Mouse (Mus musculus) hematopoietic stem cell, adult 5-6 weeks (primary cell): ENCODE results near the gene Insyn1. TPM values are rescaled to one million over a fixed set of nuclear protein-coding genes. Genes with fewer than 3 reads are reported as not detected.

ENCODE experiments used
- ATAC-seq, 2 experiments: fragments of 125-278 bp in 1 of 2; replicated peaks in 1 of 2; 2 replicates each; pipeline ENCODE4 v1.8.0; 2016 to 2017; ENCODE audit warnings: inconsistent platforms in 2 of 2, mild to moderate bottlenecking in 2 of 2, moderate number of reproducible peaks in 2 of 2, low read depth in 1 of 2, moderate TSS enrichment in 1 of 2; ENCODE audit not compliant: low FRiP score in 2 of 2, poor library complexity in 2 of 2, severe bottlenecking in 2 of 2, insufficient read depth in 1 of 2, low TSS enrichment in 1 of 2
- total RNA-seq: library from RNA; stranded (forward); fragments of 172-1452, 232-1000 nt; gene quantifications from 2 replicates; pipeline ENCODE4 v1.2.3, GENCODE M21; 2017

Insyn1 gene
- total RNA-seq: 0.38 TPM in 1 of 2 replicates, not detected in the other

DNA sequence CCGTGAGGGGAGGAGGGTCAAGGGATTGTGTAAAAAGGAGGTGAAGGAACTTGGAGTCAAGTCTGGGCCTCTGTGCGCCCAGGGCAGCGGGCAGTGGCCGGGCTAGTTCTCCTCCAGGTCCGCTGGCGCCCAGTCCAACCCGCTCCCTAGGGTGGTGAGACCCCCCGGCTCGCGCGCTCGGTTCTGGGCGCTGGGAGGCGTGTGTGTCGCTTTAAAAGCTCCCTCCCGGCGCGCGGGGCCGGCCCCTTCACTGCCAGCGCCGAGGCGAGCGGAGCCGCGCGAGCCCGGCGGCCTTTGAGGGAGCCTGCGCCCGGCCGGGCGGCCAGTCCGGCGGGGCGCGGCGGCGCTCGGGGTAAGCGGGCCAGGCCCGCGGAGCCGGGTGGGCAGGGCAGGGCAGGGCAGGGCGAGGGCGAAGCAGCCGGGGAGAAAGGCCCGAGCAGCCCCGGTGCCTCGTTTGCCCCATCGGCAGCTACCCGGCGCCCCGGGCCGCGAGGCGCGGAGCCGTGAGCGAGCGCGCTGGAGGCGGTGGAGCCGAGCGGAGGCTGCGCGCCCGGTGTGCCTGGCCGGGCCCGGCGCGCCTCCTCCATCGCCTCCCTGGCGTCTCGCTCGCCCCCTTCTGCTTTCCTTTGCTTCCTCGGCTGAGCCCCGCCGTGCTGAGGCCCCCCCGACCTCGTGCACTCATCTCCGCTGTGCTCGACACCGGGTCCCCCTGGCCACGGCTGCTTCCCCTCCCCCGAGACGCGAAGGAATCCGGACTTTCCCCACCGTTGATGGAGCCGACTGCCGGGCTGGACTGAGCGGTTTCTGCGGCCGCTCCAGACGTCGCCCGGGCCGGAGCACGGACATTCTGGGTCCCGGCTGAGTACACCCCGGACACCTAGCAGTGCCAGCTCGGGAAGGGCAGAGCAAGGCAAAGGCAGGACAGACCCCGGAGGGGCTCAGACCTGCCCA is at the start of gene Insyn1:
Gene Insyn1 (plus strand): TSS at position 753 of the 951 bp plus-strand sequence.
- ATAC-seq: 0 out of 4 replicates have a peak, but pooled peaks of 1 of the 2 experiments have one; percentile 23

DNA sequence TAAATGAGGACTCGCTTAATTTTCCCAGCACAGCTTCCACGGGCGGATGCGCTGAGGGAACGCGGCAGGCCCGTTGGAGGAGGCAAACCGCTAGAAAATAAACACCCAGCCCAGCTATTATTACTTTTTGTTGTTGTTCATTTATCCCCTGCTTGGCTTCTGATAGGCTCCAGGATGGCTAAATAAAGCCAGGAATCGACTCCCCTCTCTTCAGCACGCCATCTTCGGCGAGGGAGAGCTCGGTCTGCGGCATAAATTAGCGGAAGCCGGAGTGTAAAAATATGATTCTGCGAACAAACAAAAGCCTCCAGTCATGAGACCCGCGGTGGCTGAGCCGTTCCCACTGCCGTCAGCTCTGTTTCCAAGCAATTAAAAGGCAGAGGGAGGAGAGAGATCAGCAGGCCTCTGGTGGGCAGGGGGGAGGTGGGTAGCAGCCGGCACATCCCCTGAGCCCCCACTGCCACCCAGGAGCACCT is 49.4 kb upstream of the Insyn1 start:
- ATAC-seq: no peak

DNA sequence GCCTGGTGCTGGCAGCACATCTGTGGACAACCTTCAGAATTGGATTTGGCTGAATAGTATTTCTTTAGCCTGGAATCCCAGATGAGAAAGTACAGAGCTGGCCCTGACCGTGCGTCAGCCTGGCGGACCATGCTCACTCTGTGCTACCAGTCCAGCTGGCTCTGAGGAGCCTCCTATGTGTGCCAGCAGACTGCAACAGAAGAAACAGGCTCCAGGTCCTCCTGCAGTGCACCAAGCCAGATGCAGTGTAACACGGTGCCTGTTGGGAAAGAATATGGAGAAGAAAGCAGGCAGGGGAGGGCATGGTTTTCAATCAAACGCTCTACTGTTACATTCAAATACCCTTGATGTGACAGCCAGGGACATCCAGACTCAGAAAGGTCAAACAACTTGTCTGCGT is 48.3 kb upstream of the Insyn1 start:
- no peak for ATAC-seq

DNA sequence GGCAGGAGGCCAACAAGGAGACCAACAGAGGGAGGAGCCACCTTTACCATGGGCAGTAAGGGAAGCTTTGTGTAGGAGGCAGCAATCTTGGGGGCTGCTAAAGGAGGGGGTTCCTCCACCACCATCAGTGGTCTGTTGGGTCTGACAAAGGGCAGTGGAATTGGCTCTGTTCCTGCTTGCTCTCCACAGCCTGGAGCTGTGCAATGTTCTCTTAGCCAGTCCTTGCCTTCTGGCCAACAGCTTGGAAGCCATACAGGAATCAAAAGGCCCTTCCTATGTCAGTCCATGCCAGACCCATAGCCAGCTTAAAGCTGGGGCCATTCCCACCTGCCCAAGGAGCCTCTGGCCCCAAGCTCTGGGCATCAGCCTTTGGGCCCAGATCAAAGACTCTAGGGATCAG is 47.8 kb upstream of the Insyn1 start:
- no peak for ATAC-seq

DNA sequence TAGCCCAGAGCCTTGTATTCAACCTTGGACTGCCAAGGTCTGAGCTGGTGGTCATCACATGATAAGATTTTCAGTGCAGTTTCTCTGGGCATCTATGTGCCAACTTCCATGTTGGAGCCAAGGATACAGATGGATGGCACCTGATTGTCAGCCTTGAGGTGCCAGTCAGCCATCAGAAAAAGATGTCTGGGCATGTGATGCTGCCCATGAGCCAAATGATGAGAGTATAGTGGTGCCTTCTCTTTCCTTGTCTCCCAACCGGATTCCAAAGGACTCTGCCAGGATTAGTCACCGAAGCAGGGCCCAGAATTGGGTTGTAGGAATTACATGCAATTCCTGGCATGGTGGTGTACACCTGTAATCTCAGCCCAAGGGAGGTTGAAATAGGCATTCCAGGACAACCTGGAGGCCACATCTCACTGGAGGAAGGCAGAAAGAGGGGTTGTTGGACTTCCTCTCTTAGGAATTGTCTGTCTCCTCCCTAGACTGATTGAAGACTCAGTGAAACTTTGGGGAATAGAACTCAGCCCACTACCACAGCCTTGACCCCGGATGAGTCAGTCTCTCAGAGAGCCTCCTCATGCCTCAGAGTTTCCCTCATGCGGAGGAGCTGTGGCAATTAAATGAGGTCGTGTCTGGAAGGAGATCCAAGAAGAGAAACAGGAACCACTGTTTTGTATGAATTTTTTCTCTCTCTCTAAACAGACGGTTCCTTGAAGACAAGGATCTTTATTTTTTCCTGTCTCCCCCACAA is 46.9 kb upstream of the Insyn1 start:
- ATAC-seq: no peak

DNA sequence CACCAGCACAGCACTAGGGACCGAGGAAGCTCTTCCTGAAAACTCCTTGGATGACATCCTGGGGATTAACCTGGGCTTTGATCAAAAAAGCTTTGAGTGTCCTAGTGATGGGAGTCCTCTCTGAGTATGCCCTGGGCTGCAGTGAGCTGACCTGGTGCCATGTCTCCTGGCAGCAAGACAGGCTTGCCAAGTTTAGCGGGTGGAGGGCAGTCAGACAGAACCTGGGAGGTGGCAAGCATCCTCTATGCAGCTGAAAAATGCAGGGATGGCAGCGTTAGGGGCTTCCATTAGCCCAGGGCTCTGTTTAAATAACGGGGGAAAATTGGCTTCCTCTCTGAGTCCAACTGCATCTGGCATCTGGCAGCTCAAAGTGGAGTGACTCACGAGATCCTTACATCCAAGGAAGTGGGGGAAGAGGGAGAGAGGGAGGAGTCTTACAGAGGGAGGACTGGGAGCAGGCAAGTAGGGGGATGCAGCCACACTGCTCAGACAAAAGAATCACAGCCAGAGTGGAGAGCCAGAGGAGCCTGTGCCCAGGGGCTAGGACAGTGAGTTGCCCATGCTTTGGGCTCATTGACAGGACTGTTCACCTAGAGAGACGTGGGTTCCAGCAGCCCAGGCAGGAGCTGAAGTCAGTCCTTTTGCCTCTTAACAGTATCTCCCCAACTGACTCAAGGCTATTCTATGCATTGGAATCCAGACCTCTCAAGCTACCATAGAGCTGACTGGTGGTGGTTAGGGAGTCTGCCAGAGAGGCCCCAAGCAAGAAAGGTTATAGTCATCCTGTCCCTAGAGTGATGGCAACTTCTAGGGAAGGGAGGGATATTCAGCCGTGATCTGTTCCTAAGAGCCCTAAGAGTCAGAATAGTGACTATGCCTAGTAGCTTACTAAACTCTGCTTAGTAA is 46.0 kb upstream of the Insyn1 start:
- ATAC-seq: no peak

DNA sequence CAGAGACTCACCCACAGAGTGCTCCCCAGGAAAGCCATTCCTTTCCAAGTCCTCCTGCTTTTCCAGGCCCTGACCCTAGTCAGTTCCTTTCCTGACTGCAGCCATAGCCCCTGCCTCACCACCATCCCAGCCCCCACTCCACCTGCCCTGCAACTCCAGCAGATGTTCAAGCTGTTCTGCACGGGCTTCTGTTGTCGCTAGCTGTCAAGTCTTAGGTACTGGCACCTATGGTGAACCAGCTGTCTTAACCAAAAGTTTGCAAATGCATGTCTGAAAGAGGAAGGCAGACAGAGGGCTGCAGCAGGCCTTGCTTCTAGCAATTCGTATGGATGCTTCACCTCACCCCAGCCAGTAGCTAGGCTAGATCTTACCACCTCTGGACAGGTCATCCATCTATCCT is 45.3 kb upstream of the Insyn1 start:
- ATAC-seq: no peak

DNA sequence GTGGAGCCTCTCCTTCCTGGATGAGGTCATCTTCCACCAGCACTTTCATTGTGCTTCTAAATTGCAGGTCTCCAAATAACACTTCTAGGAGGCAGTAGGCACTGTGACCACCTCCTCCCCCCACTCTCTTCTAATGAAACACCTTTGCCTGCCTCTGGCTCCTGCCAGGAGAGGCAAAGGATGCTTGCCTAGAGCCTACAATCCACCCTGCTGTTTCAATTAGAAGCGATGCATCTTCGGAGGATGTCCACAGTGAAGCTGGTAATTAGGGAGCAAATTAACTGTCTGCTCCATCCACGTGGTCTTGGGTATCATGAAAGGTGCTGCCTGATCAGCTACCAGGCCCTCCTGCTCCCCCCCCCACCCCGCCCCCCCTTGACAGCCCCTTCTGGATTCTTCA is 41.6 kb upstream of the Insyn1 start:
- ATAC-seq: no peak

DNA sequence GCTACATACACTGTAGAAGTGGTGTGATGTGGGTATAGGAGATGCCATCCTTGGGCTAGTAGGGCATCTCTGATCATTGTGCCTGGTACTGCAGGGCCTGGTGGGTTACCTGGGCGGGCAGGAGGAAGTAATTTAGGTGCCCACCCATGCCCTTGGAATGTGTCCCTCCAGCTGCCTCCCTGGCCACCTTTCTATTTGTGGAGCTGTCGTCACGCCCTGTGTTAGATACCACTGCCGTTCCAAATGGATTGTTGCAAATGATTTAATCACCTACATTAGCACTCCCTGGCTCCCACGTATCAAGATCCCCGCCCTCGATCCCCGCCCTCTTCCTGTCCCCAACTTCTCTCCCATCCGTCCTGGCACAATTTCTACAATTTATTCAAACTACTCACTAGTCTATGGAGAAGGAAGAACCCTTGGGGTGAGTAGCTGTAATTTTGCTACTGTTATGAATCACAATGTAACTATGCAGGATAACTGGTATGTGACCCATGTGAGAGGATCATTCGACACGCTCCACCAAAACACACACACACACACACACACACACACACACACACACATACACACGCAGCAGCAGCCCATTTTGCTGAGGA is 40.3 kb upstream of the Insyn1 start:
- ATAC-seq: no peak

DNA sequence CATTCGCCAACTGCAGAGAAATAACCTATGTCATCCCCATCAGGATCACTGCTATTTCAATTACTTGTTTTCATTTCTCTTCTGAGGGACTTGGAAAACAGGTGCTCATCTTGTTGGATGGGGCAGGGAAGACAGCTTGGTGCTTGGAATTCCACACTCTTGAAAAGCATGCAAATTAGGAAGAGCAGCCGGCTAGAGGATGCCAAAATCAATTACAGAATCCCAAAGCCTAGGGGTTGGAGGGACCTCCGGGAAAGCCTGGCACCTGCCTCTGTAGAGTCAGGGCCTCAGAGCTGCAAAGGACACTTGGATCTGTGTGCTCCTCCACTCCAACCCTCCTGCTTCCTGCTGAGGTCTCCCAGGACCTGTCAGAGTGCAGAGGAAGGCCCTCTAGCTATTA is 38.9 kb upstream of the Insyn1 start:
- no peak for ATAC-seq

DNA sequence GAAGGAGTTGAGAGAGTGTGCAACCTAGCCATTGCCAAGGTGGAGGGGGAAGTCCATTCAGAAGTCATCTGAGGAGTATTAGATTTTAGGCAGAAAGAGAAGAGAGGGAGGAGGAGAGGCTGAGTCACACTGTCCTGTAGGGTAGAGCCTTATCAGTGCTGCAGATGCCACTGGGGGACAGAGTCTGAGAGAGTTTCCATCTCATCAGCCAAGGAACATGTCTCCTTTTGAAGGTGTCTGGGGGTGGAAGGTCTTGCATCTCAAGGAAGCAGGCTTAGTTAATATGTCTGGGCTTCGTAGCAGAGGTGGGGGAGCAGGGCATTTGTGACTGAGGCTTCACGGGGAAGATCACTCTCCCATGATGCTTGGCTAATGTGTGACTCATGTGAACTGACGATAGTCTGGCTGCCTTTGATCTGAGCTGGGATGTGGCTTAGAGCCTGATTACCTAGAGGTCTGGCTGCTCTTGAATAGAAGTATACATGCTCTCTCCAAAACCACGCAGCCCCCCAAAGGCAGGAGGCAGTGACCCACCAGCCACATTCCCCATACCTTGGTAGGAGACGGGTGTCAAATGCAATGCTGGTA is 34.5 kb upstream of the Insyn1 start:
- ATAC-seq: no peak

DNA sequence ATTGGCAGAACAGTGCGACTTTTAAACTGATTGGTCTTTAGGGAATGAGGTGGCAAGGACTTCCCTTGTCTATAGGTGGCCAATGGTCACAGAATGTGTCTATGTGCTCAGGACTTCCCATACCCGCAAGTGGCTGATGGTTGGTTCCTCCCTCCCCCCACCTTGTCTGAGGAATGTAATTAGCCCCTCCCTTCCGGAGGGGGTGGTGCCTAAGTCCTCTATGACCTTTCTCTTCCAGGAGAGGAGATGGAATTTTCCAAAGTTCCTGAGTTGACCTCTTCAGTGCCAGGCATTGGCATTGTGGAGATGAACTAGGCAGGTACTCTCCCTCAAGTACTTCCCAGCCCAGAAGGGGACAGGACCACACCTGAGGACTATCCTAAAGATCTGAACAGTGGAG is 33.5 kb upstream of the Insyn1 start:
- ATAC-seq: no peak

DNA sequence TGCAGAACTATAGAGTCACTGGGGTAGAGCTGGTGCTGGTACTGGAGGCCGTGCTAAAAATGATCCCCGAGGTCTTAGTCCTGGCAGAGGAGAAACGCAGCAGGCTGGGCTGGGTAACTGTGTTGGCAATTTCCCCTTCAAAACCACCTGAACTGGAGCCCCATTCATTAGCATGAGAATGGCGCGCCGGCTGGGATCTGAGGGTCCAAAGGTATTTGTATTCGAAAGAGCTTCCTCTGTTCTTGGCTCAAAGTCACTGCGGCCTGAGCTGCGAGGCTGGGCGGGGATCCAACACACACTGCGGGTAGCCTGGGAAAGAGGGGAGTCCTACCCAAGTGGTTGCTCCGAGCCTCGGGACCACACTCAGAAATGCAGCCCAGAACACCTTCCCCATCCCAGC is 32.6 kb upstream of the Insyn1 start:
- ATAC-seq: 0 out of 4 replicates have a peak, but pooled peaks have one; percentile 27 to 45

DNA sequence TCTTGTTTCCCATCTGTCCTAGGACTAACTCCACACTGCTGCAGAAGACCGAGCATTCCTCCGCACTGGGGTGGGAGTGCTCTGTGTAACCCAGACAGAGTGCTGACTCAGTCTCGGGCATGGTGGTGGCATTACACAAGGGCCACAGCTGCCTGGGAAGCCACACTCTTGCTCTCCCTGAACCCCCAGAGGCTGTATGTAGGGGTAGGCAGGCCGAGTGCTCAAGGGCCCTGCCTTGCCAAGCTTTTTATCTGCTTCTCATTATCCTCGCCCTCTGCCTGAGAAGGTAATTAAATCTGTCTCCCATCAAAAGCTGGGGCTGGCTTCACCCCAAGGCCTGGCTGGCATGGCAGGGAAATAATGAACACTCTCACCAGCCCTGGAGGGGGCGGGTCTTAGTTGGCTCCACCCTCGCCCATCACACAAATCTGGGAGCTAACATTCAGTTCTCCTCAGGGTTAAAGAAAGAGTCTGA is 30.9 kb upstream of the Insyn1 start:
- ATAC-seq: no peak

DNA sequence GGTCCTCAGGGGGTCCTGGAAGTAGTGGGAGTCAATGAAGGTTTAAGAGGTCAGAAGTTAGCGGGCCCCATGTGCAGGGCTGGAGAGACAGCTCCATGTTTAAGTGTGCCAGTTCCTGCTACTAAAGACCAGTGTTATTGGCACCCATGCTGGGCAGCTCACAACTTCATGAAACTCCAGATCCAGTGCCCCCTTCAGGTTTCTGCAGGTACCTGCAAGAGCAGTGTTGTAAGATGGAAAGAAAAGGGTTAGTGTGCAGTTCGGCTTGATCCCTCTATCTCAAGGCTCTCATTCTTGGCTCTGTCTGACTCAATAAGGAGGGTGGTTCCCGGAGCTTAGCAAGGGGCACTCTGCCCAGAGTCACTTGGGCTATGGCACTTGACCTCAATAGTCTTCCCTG is 30.1 kb upstream of the Insyn1 start:
- no peak for ATAC-seq

DNA sequence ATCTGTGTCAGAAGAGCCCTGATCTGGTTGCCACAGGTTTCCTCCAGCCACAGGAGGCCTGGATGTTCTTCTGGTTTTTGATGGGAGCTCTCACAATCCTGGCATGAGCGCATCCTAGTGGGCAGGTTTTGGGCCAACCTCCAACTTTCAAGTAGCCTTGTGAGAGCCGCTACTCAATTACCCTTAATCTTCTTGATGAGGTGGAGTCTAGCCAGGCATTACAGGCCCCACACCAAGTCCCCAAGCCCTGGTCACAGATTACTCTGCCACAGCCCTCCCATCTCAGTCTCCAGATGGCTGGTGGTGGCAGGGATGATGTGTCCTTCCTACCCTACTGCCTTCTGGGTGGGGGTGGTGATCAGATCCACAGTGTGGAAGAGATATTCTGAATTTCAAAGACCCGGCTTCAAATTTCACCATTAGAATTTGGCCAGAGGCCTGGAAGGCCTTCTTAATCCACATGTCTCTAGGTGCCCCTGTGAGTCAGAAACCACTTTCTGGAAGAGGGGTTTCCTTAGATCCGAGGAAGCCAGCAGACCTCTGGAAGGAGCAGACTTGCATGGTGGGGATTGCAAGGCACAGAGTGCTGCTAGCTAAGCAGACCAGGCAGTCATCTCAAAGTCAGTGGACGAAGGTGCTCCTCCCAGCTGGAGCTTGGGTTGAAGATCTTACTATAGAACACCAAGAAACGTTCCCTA is 29.4 kb upstream of the Insyn1 start:
- no peak for ATAC-seq
